Mouse (Mus musculus): ENCODE data around the gene Slco3a1. TPM values are rescaled to one million over a fixed set of nuclear protein-coding genes. Genes with fewer than 3 reads are reported as not detected.

Slco3a1 gene
- total RNA-seq, 1 experiment = 9.0 TPM

DNA sequence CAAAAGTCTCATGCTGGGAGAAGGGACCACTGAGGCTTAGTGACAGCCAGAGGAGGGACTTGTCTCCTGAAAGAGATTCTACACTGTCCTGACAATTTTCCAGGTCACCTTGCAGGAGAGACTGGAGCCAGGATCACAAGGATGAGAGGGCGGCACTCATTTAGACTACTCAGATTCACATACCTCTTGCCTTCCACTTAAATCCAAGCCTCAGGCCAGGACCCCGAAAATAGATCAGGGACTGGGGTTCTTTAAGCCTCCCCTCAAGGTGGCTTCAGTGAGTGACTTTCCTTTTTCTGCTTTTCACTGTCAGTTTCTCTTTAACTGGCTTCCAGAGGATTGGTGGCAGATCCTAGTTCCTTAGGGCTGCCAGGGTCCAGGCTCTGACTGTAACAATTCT, 133.0 kb downstream of the Slco3a1 start:
- Histone ChIP-seq H3K9ac (ENCODE audit: insufficient read depth, low read depth, low read length, poor library complexity, severe bottlenecking) (no peak overlapping the region), H3K4me3 (ENCODE audit: insufficient read depth in 1 of 2, low read depth in 1 of 2, low read length in 2 of 2, poor library complexity in 1 of 2, severe bottlenecking in 1 of 2) (no peak overlapping the region), H3K9me3 (ENCODE audit: control insufficient read depth, insufficient read depth, low read depth, low read length) (no peaks in the 10 kb centered on the region), H3K36me3 (ENCODE audit: control insufficient read depth, insufficient read depth, low read length, poor library complexity, severe bottlenecking) (no peaks in the 10 kb centered on the region), H3K27ac (ENCODE audit: insufficient read depth, low read depth, low read length, poor library complexity, severe bottlenecking) (no peak overlapping the region), H3K4me1 (ENCODE audit: control insufficient read depth in 2 of 2, insufficient read depth in 2 of 2, low read length in 2 of 2, poor library complexity in 1 of 2) (no peaks in the 10 kb centered on the region)
- in situ Hi-C loops (cut with MboI; ENCODE audit: low sequenced_read_pairs in 2 of 2, unreplicated experiment in 2 of 2) = no loop called here
- DNase-seq (ENCODE audit: low read depth, low spot score) = no peak
- TF ChIP-seq ZNF384 (IDR thresholded peaks at IDR 0.05; ENCODE audit: low read depth, low read length) = no peak
- no peak for TF ChIP-seq MAFK (IDR thresholded peaks at IDR 0.05; ENCODE audit: insufficient read depth, low read depth, low read length)
- TF ChIP-seq ZC3H11A (IDR thresholded peaks at IDR 0.05; ENCODE audit: borderline replicate concordance, low read depth, low read length) = no peak
- no peak for TF ChIP-seq HCFC1 (IDR thresholded peaks at IDR 0.05; ENCODE audit: borderline replicate concordance, insufficient read depth, low read length)
- no peak for TF ChIP-seq CHD2 (IDR thresholded peaks at IDR 0.05; ENCODE audit: low read depth, low read length)

GRCm38 (mm10) chr7:74419706-74420105, 134.9 kb downstream of the Slco3a1 start:
- no peak overlapping the region for H3K9ac ChIP-seq (ENCODE audit: insufficient read depth, low read depth, low read length, poor library complexity, severe bottlenecking)
- in situ Hi-C loops (cut with MboI; ENCODE audit: low sequenced_read_pairs in 2 of 2, unreplicated experiment in 2 of 2) = no loop called here
- TF ChIP-seq MAFK (IDR thresholded peaks at IDR 0.05; ENCODE audit: insufficient read depth, low read depth, low read length) (no peak), ZC3H11A (IDR thresholded peaks at IDR 0.05; ENCODE audit: borderline replicate concordance, low read depth, low read length) (no peak), ZNF384 (IDR thresholded peaks at IDR 0.05; ENCODE audit: low read depth, low read length) (no peak)
- no peak overlapping the region for H3K4me3 ChIP-seq (ENCODE audit: insufficient read depth in 1 of 2, low read depth in 1 of 2, low read length in 2 of 2, poor library complexity in 1 of 2, severe bottlenecking in 1 of 2)
- H3K4me1 ChIP-seq (ENCODE audit: control insufficient read depth in 2 of 2, insufficient read depth in 2 of 2, low read length in 2 of 2, poor library complexity in 1 of 2) = no peaks in the 10 kb centered on the region
- DNase-seq (ENCODE audit: low read depth, low spot score) = no peak
- H3K36me3 ChIP-seq (ENCODE audit: control insufficient read depth, insufficient read depth, low read length, poor library complexity, severe bottlenecking) = no peaks in the 10 kb centered on the region
- no peaks in the 10 kb centered on the region for H3K9me3 ChIP-seq (ENCODE audit: control insufficient read depth, insufficient read depth, low read depth, low read length)
- no peak overlapping the region for H3K27ac ChIP-seq (ENCODE audit: insufficient read depth, low read depth, low read length, poor library complexity, severe bottlenecking)

DNA sequence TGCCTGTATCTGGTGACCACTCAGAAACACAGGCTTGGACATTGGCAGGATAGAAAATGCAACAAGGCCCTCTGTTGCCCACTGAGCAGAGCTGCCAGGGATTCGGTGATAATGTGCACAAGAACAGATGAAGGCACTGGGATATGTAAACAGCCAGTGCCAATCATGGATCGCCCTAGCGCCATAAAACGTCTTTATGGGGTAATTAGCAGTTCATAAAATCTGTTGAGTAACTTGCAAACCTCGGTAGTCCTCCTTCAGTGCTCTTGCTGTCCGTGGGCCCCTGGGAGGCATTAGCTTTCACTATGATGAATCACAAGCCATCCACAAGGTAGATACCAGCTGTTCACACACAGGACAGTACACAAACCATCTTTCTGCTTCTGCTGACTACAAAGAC, 137.6 kb downstream of the Slco3a1 start:
- Histone ChIP-seq H3K4me3 (ENCODE audit: insufficient read depth in 1 of 2, low read depth in 1 of 2, low read length in 2 of 2, poor library complexity in 1 of 2, severe bottlenecking in 1 of 2) (no peak overlapping the region), H3K4me1 (ENCODE audit: control insufficient read depth in 2 of 2, insufficient read depth in 2 of 2, low read length in 2 of 2, poor library complexity in 1 of 2) (no peaks in the 10 kb centered on the region), H3K36me3 (ENCODE audit: control insufficient read depth, insufficient read depth, low read length, poor library complexity, severe bottlenecking) (no peaks in the 10 kb centered on the region), H3K9me3 (ENCODE audit: control insufficient read depth, insufficient read depth, low read depth, low read length) (no peaks in the 10 kb centered on the region), H3K27ac (ENCODE audit: insufficient read depth, low read depth, low read length, poor library complexity, severe bottlenecking) (no peak overlapping the region), H3K9ac (ENCODE audit: insufficient read depth, low read depth, low read length, poor library complexity, severe bottlenecking) (no peak overlapping the region)
- no peak for TF ChIP-seq HCFC1 (IDR thresholded peaks at IDR 0.05; ENCODE audit: borderline replicate concordance, insufficient read depth, low read length)
- TF ChIP-seq ZNF384 (IDR thresholded peaks at IDR 0.05; ENCODE audit: low read depth, low read length) = no peak
- TF ChIP-seq ZC3H11A (IDR thresholded peaks at IDR 0.05; ENCODE audit: borderline replicate concordance, low read depth, low read length) = no peak
- no peak for TF ChIP-seq MAFK (IDR thresholded peaks at IDR 0.05; ENCODE audit: insufficient read depth, low read depth, low read length)
- no peak for TF ChIP-seq CHD2 (IDR thresholded peaks at IDR 0.05; ENCODE audit: low read depth, low read length)
- in situ Hi-C loops (cut with MboI; ENCODE audit: low sequenced_read_pairs in 2 of 2, unreplicated experiment in 2 of 2) = no loop called here
- no peak for DNase-seq (ENCODE audit: low read depth, low spot score)

DNA sequence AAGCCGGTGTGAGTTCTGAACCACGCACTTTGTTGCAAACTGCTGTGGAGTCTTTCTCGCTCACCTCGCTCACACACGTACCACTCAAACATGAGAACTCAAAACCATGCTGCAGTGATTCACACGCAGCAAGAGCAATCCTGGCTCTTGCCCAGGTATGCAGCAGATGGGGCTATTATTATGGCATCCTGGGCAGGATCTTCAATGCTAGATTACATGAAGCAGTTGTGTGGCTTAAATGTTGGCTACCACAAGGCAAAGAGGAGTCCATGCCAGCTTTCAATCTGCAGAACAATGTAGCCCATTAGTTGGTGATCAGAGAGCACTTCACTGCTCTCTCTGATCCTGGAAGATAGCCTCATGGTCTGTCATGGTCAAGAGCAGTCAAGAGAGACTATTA, 139.3 kb downstream of the Slco3a1 start:
- in situ Hi-C loops (cut with MboI; ENCODE audit: low sequenced_read_pairs in 2 of 2, unreplicated experiment in 2 of 2) = no loop called here
- H3K9ac ChIP-seq (ENCODE audit: insufficient read depth, low read depth, low read length, poor library complexity, severe bottlenecking) = no peak overlapping the region
- no peaks in the 10 kb centered on the region for H3K4me1 ChIP-seq (ENCODE audit: control insufficient read depth in 2 of 2, insufficient read depth in 2 of 2, low read length in 2 of 2, poor library complexity in 1 of 2)
- no peak overlapping the region for H3K27ac ChIP-seq (ENCODE audit: insufficient read depth, low read depth, low read length, poor library complexity, severe bottlenecking)
- no peaks in the 10 kb centered on the region for H3K36me3 ChIP-seq (ENCODE audit: control insufficient read depth, insufficient read depth, low read length, poor library complexity, severe bottlenecking)
- no peaks in the 10 kb centered on the region for H3K9me3 ChIP-seq (ENCODE audit: control insufficient read depth, insufficient read depth, low read depth, low read length)
- no peak for DNase-seq (ENCODE audit: low read depth, low spot score)
- no peak overlapping the region for H3K4me3 ChIP-seq (ENCODE audit: insufficient read depth in 1 of 2, low read depth in 1 of 2, low read length in 2 of 2, poor library complexity in 1 of 2, severe bottlenecking in 1 of 2)
- TF ChIP-seq HCFC1 (IDR thresholded peaks at IDR 0.05; ENCODE audit: borderline replicate concordance, insufficient read depth, low read length) = no peak
- TF ChIP-seq CHD2 (IDR thresholded peaks at IDR 0.05; ENCODE audit: low read depth, low read length) = no peak
- TF ChIP-seq MAFK (IDR thresholded peaks at IDR 0.05; ENCODE audit: insufficient read depth, low read depth, low read length) = no peak
- no peak for TF ChIP-seq ZC3H11A (IDR thresholded peaks at IDR 0.05; ENCODE audit: borderline replicate concordance, low read depth, low read length)
- no peak for TF ChIP-seq ZNF384 (IDR thresholded peaks at IDR 0.05; ENCODE audit: low read depth, low read length)
